Mouse (Mus musculus): Measurements from ENCODE around the gene Olfr1154. TPM values are rescaled to one million over a fixed set of nuclear protein-coding genes. Genes with fewer than 3 reads are reported as not detected.

Olfr1154 gene
- not detected for total RNA-seq (2021)
- long read RNA-seq, experiment 1: 0 reads
- long read RNA-seq, experiment 2: 0 reads

- no peak for DNase-seq (ENCODE audit: low spot score in 2 of 2)
Observed at GRCm38 (mm10) chr2:87905066-87905465, at the start of gene Olfr1154. Gene Olfr1154, minus strand, starts transcription at chr2:87905166.

GRCm38 (mm10) chr2:87953000-87953399, 48.0 kb upstream of the Olfr1154 start, which contains the start of gene Olfr1156:
Gene Olfr1156, minus strand, starts transcription at chr2:87953100.
- DNase-seq (ENCODE audit: low spot score in 2 of 2): no peak

GRCm38 (mm10) chr2:87945037-87945436, 40.1 kb upstream of the Olfr1154 start, which contains the start of gene Olfr1155:
Gene Olfr1155, minus strand, starts transcription at chr2:87945137.
- DNase-seq (ENCODE audit: low spot score in 2 of 2): no peak

GRCm38 (mm10) chr2:87894662-87895061, 10.3 kb downstream of the Olfr1154 start, which contains the start of gene Olfr1153:
Gene Olfr1153, plus strand, starts transcription at chr2:87894962.
- DNase-seq (ENCODE audit: low spot score in 2 of 2): no peak

- DNase-seq (ENCODE audit: low spot score in 2 of 2): no peak
Observed at GRCm38 (mm10) chr2:87866192-87866591, 38.8 kb downstream of the Olfr1154 start, which contains the start of gene Olfr1152. Gene Olfr1152, plus strand, starts transcription at chr2:87866492.

GRCm38 (mm10) chr2:87855562-87855961, 49.4 kb downstream of the Olfr1154 start, which contains the start of gene Olfr1151:
Gene Olfr1151, plus strand, starts transcription at chr2:87855862.
- no peak for DNase-seq (ENCODE audit: low spot score in 2 of 2)

Other genes starting within 250 kb of the Olfr1154 start
- not detected for gene Olfr1134, start 246.7 kb downstream of the Olfr1154 start, total RNA-seq (2021)
- gene Olfr1135, start 231.5 kb downstream of the Olfr1154 start, total RNA-seq (2021): not detected
- not detected for gene Olfr1136, start 211.2 kb downstream of the Olfr1154 start, total RNA-seq (2021)
- not detected for gene Olfr1137, start 192.0 kb downstream of the Olfr1154 start, total RNA-seq (2021)
- gene Olfr1138, start 165.2 kb downstream of the Olfr1154 start, total RNA-seq (2021): not detected
- not detected for gene Olfr1140, start 161.4 kb downstream of the Olfr1154 start, total RNA-seq (2021)
- not detected for gene Olfr1141, start 151.2 kb downstream of the Olfr1154 start, total RNA-seq (2021)
- gene Olfr152, start 125.7 kb downstream of the Olfr1154 start, total RNA-seq (2021): not detected
- gene Olfr1143, start 104.6 kb downstream of the Olfr1154 start, total RNA-seq (2021): not detected
- gene Olfr1145, start 95.3 kb downstream of the Olfr1154 start, total RNA-seq (2021): not detected
- gene Olfr1148, start 74.6 kb downstream of the Olfr1154 start, total RNA-seq (2021): not detected
- gene Olfr1150-ps1, start 61.2 kb downstream of the Olfr1154 start, total RNA-seq (2021): not detected
- not detected for gene Olfr1151, start 49.3 kb downstream of the Olfr1154 start, total RNA-seq (2021)
- gene Olfr1152, start 38.7 kb downstream of the Olfr1154 start, total RNA-seq (2021): not detected
- not detected for gene Olfr1153, start 10.2 kb downstream of the Olfr1154 start, total RNA-seq (2021)
- not detected for gene Olfr1155, start 40.0 kb upstream of the Olfr1154 start, total RNA-seq (2021)
- not detected for gene Olfr1156, start 47.9 kb upstream of the Olfr1154 start, total RNA-seq (2021)
- gene Olfr1157, start 63.1 kb upstream of the Olfr1154 start, total RNA-seq (2021): not detected
- gene Olfr74, start 69.5 kb upstream of the Olfr1154 start, total RNA-seq (2021): not detected
- not detected for gene Olfr1158, start 84.9 kb upstream of the Olfr1154 start, total RNA-seq (2021)
- gene Olfr1160, start 103.1 kb upstream of the Olfr1154 start, total RNA-seq (2021): not detected
- gene Olfr1161, start 117.6 kb upstream of the Olfr1154 start, total RNA-seq (2021): not detected
- gene Olfr73, start 132.5 kb upstream of the Olfr1154 start, total RNA-seq (2021): not detected
- not detected for gene Olfr1162, start 146.0 kb upstream of the Olfr1154 start, total RNA-seq (2021)
- gene Olfr1163, start 166.7 kb upstream of the Olfr1154 start, total RNA-seq (2021): not detected
- gene Olfr1164, start 188.8 kb upstream of the Olfr1154 start, total RNA-seq (2021): not detected
- not detected for gene Olfr1166, start 223.1 kb upstream of the Olfr1154 start, total RNA-seq (2021)